Mouse (Mus musculus) embryonic stem cell, embryonic (primary cell): ENCODE results near the gene Narfl.

ENCODE experiments used
- CTCF ChIA-PET, 4 experiments: fragments of 300-600 bp in 2 of 4; fragments of 350-600 bp in 2 of 4; sonication (Branson Sonifier 250); formaldehyde crosslinking; loops; one replicate each; lab custom pipeline; 2022; ENCODE audit warnings: inconsistent platforms in 2 of 4; lab: Charles Lee
- POLR2A ChIA-PET, 4 experiments: fragments of 300-600 bp in 2 of 4; fragments of 350-600 bp in 2 of 4; sonication (Branson Sonifier 250); formaldehyde crosslinking; loops; one replicate each; lab custom pipeline; 2022; ENCODE audit warnings: antibody characterized with exemption in 4 of 4, inconsistent platforms in 1 of 4; lab: Charles Lee

Gene Narfl

GRCm38 (mm10) chr17:25783861-25784574 is 10.4 kb downstream of the Narfl start:
- ChIA-PET CTCF (interaction anchor here in 3 of 4 experiments (1.2 to 2.9 kb wide), 4 partner anchors 10 to 52 kb away, joined by 4 to 20 read pairs (median 8); partner anchors contain the start of gene Narfl (in 3 of the 3)), POLR2A (interaction anchor here (1.0 to 3.1 kb wide), 15 partner anchors 8 to 68 kb away, joined by 3 to 25 read pairs (median 6); partner anchors contain the start of genes Narfl (in 4 of the 4), Metrn (in 3 of the 4), Chtf18 (in 1 of the 4) and Gng13 (in 1 of the 4))

GRCm38 (mm10) chr17:25785281-25785745 is 11.7 kb downstream of the Narfl start, which contains the start of gene Haghl:
TSS of gene Haghl (minus strand) at chr17:25785673.
- POLR2A ChIA-PET: interaction anchor here (0.6 to 3.3 kb wide), 39 partner anchors 8 to 380 kb away, joined by 3 to 25 read pairs (median 5); partner anchors contain the start of genes Narfl (in 4 of the 4), Metrn (in 3 of the 4), Rpusd1 (in 3 of the 4) and Chtf18 (in 2 of the 4)

GRCm38 (mm10) chr17:25786280-25786679 is 12.7 kb downstream of the Narfl start, which contains the start of gene Ccdc78:
TSS of gene Ccdc78 (plus strand) at chr17:25786580.
- CTCF ChIA-PET: interaction anchor here in 2 of 4 experiments (1.0 to 2.9 kb wide), 3 partner anchors 13 to 62 kb away, joined by 3 to 20 read pairs (median 10); partner anchors contain the start of gene Narfl (in 1 of the 2)

More at GRCm38 (mm10) chr17:25785281-25785745, 11.7 kb downstream of the Narfl start, which contains the start of gene Haghl:
- CTCF ChIA-PET: interaction anchor here (0.6 to 2.9 kb wide), 16 partner anchors 9 to 660 kb away, joined by 3 to 20 read pairs (median 4); partner anchors contain the start of genes Narfl (in 3 of the 4), AC134908.4 (in 1 of the 4), Chtf18 (in 1 of the 4) and Metrn (in 1 of the 4)

GRCm38 (mm10) chr17:25786781-25787504 is 13.4 kb downstream of the Narfl start:
- POLR2A ChIA-PET: interaction anchor here in 3 of 4 experiments (0.6 to 3.3 kb wide), 7 partner anchors 10 to 65 kb away, joined by 3 to 23 read pairs (median 6); partner anchors contain the start of genes Metrn (in 2 of the 3), Chtf18 (in 1 of the 3), Jmjd8 (in 1 of the 3) and Rpusd1 (in 1 of the 3)
- CTCF ChIA-PET: interaction anchor here in 2 of 4 experiments (1.0 to 2.9 kb wide), 3 partner anchors 14 to 63 kb away, joined by 3 to 10 read pairs (median 3); partner anchors contain the start of gene Narfl (in 1 of the 2)

More at GRCm38 (mm10) chr17:25786280-25786679, 12.7 kb downstream of the Narfl start, which contains the start of gene Ccdc78:
- POLR2A ChIA-PET: interaction anchor here in 3 of 4 experiments (0.6 to 3.3 kb wide), 17 partner anchors 9 to 216 kb away, joined by 3 to 23 read pairs (median 6); partner anchors contain the start of genes Jmjd8 (in 2 of the 3), Metrn (in 2 of the 3), Chtf18 (in 1 of the 3) and Fbxl16 (in 1 of the 3)

- ChIA-PET POLR2A (interaction anchor here in 3 of 4 experiments (0.6 to 3.1 kb wide), 31 partner anchors 8 to 343 kb away, joined by 3 to 16 read pairs (median 4); partner anchors contain the start of genes Stub1 (in 2 of the 3), Wdr24 (in 2 of the 3), Chtf18 (in 1 of the 3) and Fbxl16 (in 1 of the 3)), CTCF (interaction anchor here (0.9 to 2.6 kb wide), 10 partner anchors 10 to 221 kb away, joined by 3 to 12 read pairs (median 4); partner anchors contain the start of gene Narfl (in 2 of the 4))
Measured at GRCm38 (mm10) chr17:25791320-25791842, 17.8 kb downstream of the Narfl start.

- ChIA-PET CTCF (interaction anchor here in 3 of 4 experiments (0.6 to 2.6 kb wide), 11 partner anchors 8 to 220 kb away, joined by 3 to 12 read pairs (median 4); partner anchors contain the start of gene Narfl (in 2 of the 3)), POLR2A (interaction anchor here in 3 of 4 experiments (0.6 to 3.1 kb wide), 29 partner anchors 9 to 225 kb away, joined by 3 to 16 read pairs (median 4); partner anchors contain the start of genes Stub1 (in 3 of the 3), Chtf18 (in 1 of the 3), Fbxl16 (in 1 of the 3) and Nhlrc4 (in 1 of the 3))
Measured at GRCm38 (mm10) chr17:25791843-25792527, 18.4 kb downstream of the Narfl start.

GRCm38 (mm10) chr17:25792615-25793014 is 19.0 kb downstream of the Narfl start, which contains the start of gene Fam173a:
TSS of gene Fam173a (minus strand) at chr17:25792901.
- ChIA-PET CTCF (interaction anchor here in 3 of 4 experiments (0.6 to 2.6 kb wide), 8 partner anchors 7 to 220 kb away, joined by 3 to 12 read pairs (median 4); partner anchors contain the start of gene Narfl (in 2 of the 3)), POLR2A (interaction anchor here (0.6 to 3.1 kb wide), 22 partner anchors 8 to 225 kb away, joined by 3 to 16 read pairs (median 4); partner anchors contain the start of genes Chtf18 (in 2 of the 4), Rpusd1 (in 2 of the 4), Stub1 (in 2 of the 4) and Nhlrc4 (in 1 of the 4))

GRCm38 (mm10) chr17:25794197-25794596 is 20.6 kb downstream of the Narfl start:
- ChIA-PET CTCF (interaction anchor here in 3 of 4 experiments (0.8 to 1.3 kb wide), 4 partner anchors 9 to 70 kb away, joined by 3 to 5 read pairs (median 4); partner anchors contain the start of genes Haghl (in 2 of the 3) and Fbxl16 (in 1 of the 3)), POLR2A (interaction anchor here in 3 of 4 experiments (0.9 to 4.7 kb wide), 12 partner anchors 19 to 81 kb away, joined by 3 to 36 read pairs (median 6); partner anchors contain the start of genes Stub1 (in 3 of the 3), Chtf18 (in 2 of the 3), Rpusd1 (in 2 of the 3) and Gng13 (in 1 of the 3))

- ChIA-PET POLR2A (interaction anchor here in 3 of 4 experiments (0.9 to 4.7 kb wide), 16 partner anchors 10 to 81 kb away, joined by 3 to 36 read pairs (median 5); partner anchors contain the start of genes Stub1 (in 3 of the 3), Chtf18 (in 2 of the 3), Rpusd1 (in 2 of the 3) and Gng13 (in 1 of the 3)), CTCF (interaction anchor here in 3 of 4 experiments (0.6 to 1.3 kb wide), 7 partner anchors 9 to 71 kb away, joined by 3 to 9 read pairs (median 4); partner anchors contain the start of genes Haghl (in 2 of the 3) and Fbxl16 (in 1 of the 3))
Measured at GRCm38 (mm10) chr17:25794998-25795397, 21.4 kb downstream of the Narfl start.

- ChIA-PET POLR2A (interaction anchor here in 3 of 4 experiments (0.6 to 4.7 kb wide), 17 partner anchors 10 to 78 kb away, joined by 3 to 36 read pairs (median 5); partner anchors contain the start of genes Chtf18 (in 2 of the 3), Haghl (in 2 of the 3), Rpusd1 (in 2 of the 3) and Stub1 (in 2 of the 3)), CTCF (interaction anchor here in 3 of 4 experiments (0.6 to 1.3 kb wide), 4 partner anchors 9 to 246 kb away, joined by 3 to 5 read pairs (median 4); partner anchors contain the start of gene Haghl (in 1 of the 3))
Measured at GRCm38 (mm10) chr17:25795609-25796092, 22.1 kb downstream of the Narfl start, which contains the start of gene AC134908.4. TSS of gene AC134908.4 (minus strand) at chr17:25795659.

GRCm38 (mm10) chr17:25796211-25796771 is 22.7 kb downstream of the Narfl start:
- ChIA-PET POLR2A (interaction anchor here in 3 of 4 experiments (0.6 to 4.7 kb wide), 36 partner anchors 9 to 272 kb away, joined by 3 to 36 read pairs (median 5); partner anchors contain the start of genes Fbxl16 (in 3 of the 3), Haghl (in 3 of the 3), Chtf18 (in 2 of the 3) and Rpusd1 (in 2 of the 3)), CTCF (interaction anchor here in 3 of 4 experiments (0.7 to 2.9 kb wide), 10 partner anchors 11 to 322 kb away, joined by 3 to 12 read pairs (median 4); partner anchors contain the start of genes Fbxl16 (in 2 of the 3), Narfl (in 2 of the 3) and Haghl (in 1 of the 3))

- ChIA-PET POLR2A (interaction anchor here in 3 of 4 experiments (0.6 to 4.7 kb wide), 42 partner anchors 9 to 947 kb away, joined by 3 to 36 read pairs (median 5); partner anchors contain the start of genes Fbxl16 (in 3 of the 3), Haghl (in 3 of the 3), Stub1 (in 3 of the 3) and Chtf18 (in 2 of the 3)), CTCF (interaction anchor here (0.6 to 2.9 kb wide), 14 partner anchors 12 to 322 kb away, joined by 3 to 12 read pairs (median 4); partner anchors contain the start of genes Fbxl16 (in 2 of the 4), Narfl (in 2 of the 4), Chtf18 (in 1 of the 4) and Haghl (in 1 of the 4))
Measured at GRCm38 (mm10) chr17:25796951-25797369, 23.4 kb downstream of the Narfl start, which contains the start of gene Metrn. TSS of gene Metrn (minus strand) at chr17:25797136.

- ChIA-PET POLR2A (interaction anchor here (0.6 to 1.9 kb wide), 28 partner anchors 9 to 594 kb away, joined by 3 to 8 read pairs (median 4); partner anchors contain the start of genes Jmjd8 (in 2 of the 4), Gng13 (in 1 of the 4), Haghl (in 1 of the 4) and Narfl (in 1 of the 4)), CTCF (interaction anchor here (0.6 to 2.1 kb wide), 85 partner anchors 9 to 527 kb away, joined by 3 to 49 read pairs (median 4); partner anchors contain the start of genes Chtf18 (in 4 of the 4), Rpusd1 (in 4 of the 4), Narfl (in 3 of the 4) and Sox8 (in 3 of the 4))
Measured at GRCm38 (mm10) chr17:25801029-25801428, 27.5 kb downstream of the Narfl start.
